Mouse (Mus musculus) adrenal gland, postnatal 36 days (tissue): ENCODE data around the gene Col4a3. TPM values are rescaled to one million over a fixed set of nuclear protein-coding genes. Genes with fewer than 3 reads are reported as not detected.

Experiments used
- DNase-seq, 2 experiments: peaks; one replicate each; pipeline ENCODE4 v3.0.0; 2021; ENCODE audit warnings: mixed read lengths in 1 of 2
- long read RNA-seq, 2 experiments: library from polyadenylated mRNA; stranded (forward); transcript quantifications; one replicate each; pipeline ENCODE4 v2.0.0; 2021; ENCODE audit warnings: borderline sequencing depth in 2 of 2
- total RNA-seq, 2 experiments: library from RNA; stranded (reverse); gene quantifications; 2 replicates each; pipeline ENCODE4 v1.2.3; 2021

Gene Col4a3
- total RNA-seq: 1 to 10 TPM; 2.9 to 4.5 TPM
- long read RNA-seq, experiment 1, partial matches to known transcripts: 1 of 1 reads
- long read RNA-seq, experiment 1, other reads (novel, unspliced or antisense): 0 of 1 reads
- long read RNA-seq, experiment 2: 0 reads

GRCm38 (mm10) chr1:82586713-82587399, at the start of gene Col4a3, which contains the start of gene Col4a4:
TSS of gene Col4a3 (plus strand) at chr1:82586921.
TSS of gene Col4a4 (minus strand) at chr1:82586849.
- DNase-seq: peak; percentile 62 to 68

DNA sequence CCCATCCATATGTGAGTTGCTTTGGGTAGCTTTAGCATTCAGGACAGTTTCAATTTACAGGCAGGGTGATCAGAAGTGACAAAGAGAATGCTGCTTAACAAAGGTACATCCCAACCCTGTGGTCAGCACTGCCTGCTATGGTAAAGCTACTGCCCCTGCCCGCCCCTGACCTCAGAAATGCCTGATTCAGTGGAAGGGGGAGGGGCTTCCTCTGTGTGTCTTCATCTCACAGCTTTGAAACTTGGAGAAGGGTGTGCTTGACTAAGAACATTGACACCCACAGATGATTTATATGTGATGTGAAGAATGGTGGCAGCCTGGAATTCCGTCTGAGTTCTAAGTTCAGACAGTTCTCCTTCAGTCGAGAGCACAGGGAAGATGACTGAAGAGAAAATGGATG, 48.9 kb upstream of the Col4a3 start:
- no peak for DNase-seq

GRCm38 (mm10) chr1:82540056-82540455, 46.7 kb upstream of the Col4a3 start:
- no peak for DNase-seq

DNA sequence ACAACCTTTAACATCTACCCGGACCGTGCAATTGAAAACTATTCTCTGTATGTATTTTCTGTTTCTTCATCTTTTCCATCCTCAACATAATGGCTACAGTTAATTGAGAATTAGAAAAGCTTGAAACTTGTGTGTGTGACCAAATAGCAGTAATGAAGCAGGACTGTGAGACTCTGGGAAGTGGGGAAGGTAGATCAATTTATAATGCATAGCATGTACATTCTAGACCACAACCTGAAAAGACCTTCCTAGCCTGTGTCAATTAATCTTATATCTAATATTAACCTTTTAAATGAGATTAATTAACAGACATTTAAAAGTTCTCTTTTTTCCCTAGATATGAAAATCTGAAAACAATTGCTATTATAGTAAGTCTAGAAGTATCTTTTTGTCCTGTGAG, 42.8 kb upstream of the Col4a3 start:
- no peak for DNase-seq

- no peak for DNase-seq
Observed at GRCm38 (mm10) chr1:82544419-82545185, 42.1 kb upstream of the Col4a3 start.

DNA sequence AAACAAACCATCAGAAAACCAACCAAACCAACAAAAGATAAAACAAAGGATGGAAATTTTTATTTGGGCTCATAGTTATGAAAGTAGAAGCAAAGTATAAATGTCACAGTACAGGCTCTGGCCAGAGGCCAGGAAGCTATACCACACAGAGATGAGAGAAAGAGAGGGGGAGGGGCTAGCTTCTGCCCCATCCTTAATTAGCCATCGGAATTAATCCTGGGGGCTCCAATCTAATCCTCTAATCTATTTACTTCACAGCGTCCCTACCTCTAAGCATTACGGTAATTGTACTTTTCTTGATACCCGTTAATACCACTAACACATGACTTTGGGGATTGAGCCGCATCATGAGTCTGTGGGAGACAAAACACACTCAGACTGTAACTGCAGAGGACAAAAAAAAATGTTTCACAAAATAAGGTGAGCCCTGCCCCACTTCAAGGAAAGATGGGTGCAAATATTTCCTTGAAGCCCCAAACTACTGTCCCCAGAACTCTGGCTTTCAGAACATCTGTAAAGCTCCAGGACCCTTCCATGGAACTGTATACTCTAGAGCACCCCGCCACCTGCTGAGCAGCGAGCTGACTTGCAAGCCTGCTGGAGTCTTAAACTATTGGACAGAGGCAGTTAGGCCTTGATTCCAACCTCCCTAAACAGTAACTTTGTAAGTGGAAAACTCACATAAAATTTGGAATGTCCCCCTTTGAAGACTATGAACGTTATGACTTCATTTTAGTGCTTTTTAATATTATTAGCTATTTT, 41.3 kb upstream of the Col4a3 start:
- DNase-seq: no peak

DNA sequence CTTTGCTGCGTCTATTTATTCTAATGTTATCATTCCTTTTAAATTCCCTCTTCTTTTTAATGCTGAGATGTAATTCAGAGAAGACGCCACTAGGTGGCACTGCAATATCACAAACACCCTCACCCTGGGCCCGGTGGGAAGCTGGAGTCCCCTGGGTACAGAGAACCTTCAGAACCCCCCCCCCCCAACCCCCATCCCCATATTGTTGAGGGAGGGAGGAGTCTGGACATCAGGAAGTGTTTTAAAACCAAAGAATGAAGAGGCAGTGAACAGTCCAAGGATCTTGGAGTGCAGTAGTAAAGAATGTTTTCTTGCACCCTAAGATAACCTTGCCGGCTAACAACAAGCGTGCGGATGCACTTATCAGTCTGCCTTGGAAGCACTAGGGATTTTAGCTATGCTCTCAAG, 32.3 kb upstream of the Col4a3 start:
- peak in 1 of 2 experiments; percentile 37 for DNase-seq

GRCm38 (mm10) chr1:82554889-82555288, 31.8 kb upstream of the Col4a3 start:
- DNase-seq: no peak

DNA sequence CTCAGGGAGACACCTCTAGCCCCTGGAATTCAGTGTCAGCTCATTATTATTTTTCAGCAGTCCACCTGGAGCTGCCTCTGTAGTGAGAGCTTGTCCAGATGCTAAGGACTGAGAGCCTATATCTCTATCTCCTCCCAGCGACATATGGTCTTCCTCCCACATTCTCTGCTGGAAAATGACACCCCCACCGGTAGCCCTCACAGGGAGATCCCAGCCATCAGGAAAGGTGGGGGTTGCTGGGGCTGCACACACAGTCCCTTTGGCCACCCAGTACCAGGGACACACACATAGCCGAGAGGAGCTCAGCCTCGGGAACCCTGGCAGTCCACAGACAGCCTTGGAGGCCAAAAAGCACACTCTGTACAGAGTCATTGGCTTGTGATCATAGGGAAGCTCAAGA, 26.5 kb upstream of the Col4a3 start:
- no peak for DNase-seq

DNA sequence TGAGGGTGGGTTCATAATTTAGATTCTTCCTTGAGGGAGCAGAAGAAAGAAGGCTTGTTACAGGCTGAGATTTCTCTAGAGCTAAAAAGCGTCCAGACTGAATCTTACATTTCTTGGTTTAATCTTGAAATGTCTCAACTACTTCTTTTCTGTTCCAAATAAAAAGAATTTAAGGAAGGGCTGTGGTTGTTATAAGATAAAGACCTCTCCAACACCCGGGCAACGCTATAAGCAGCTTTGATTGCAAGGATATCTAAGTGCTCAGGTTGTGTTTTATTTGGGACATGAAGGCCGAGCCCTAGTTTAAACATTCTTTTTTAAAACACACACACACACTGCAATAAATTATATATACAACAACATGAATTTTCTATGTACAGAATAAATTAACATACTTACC, 17.3 kb upstream of the Col4a3 start:
- DNase-seq: no peak

DNA sequence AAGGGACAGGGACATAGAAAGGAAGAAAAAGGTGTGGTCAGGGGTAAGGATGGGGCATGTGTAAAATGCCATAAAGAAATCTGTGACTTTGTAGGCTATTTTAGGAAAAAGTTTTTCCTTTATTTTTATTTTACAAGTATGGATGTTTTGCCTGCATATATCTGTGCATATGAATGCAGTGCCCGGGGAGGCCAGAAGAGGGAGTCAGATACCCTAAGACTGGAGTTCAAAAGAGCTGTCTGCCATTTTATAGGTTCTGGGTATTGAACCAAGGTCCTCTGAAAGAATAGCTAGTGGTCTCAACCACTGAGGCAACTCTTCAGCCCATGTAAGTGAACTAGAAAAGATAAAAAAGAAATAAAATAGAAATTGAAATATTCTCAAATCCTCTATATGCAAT, 15.0 kb upstream of the Col4a3 start:
- DNase-seq: peak; percentile 31 to 39

- DNase-seq: no peak
Observed at GRCm38 (mm10) chr1:82575681-82576080, 11.0 kb upstream of the Col4a3 start.

DNA sequence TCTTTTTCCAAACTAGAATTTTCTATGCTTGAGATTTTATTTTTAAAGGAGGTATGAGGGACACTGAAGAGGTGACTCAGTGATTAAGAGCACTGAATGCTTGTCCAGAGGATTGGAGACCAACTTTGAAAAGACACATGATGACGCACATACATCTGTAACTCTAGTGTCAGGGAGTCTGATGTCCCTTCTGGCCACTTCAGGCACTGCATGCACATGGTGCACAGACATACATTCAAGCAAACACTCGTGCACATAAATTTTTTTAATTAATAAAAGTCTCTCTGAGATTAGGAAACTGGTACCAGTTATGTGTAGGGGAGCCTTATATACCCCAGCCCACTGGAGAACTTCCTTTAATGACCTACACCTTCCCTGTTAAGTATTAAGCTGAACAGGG, 10.5 kb upstream of the Col4a3 start:
- DNase-seq: no peak

DNA sequence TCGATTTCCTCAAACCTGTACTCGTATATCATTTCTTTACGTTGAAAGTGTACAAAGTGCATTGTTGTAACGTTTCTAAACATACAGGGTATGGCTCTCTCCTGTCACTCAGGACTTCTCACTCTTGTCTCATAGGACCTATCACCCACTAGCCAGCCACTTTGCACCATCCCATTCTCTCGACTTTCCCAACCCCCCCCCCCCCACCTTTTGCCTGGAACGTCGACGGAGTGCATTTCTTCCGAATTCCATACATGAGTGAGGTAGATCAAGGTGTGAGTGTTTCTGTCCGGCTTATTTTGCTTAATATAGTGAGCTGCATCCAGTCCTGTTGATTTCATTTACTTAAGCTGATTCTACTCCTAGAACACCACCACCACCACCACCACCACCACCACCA, 9.4 kb upstream of the Col4a3 start:
- DNase-seq: no peak

DNA sequence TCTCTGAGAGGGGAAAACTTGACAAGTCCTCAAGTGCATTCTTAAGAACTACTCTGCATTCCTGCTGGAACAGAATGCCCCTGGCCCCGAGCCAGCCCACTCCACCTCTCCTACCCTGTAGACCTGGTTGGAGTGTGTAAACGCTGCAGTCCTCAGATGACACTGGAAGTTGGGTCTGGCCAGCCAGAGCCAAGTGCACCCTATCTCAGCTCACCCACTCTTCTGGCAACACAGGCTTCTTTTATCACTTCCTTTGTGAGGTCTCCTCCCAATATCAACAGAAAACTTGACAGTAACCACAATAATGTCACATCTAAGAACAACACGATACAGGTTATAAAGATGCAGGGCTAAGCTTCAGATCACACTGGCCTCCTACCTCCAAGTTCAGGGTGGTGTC, 8.8 kb upstream of the Col4a3 start:
- peak in 1 of 2 experiments; percentile 42 for DNase-seq

- no peak for DNase-seq
Observed at GRCm38 (mm10) chr1:82578320-82578719, 8.4 kb upstream of the Col4a3 start.

DNA sequence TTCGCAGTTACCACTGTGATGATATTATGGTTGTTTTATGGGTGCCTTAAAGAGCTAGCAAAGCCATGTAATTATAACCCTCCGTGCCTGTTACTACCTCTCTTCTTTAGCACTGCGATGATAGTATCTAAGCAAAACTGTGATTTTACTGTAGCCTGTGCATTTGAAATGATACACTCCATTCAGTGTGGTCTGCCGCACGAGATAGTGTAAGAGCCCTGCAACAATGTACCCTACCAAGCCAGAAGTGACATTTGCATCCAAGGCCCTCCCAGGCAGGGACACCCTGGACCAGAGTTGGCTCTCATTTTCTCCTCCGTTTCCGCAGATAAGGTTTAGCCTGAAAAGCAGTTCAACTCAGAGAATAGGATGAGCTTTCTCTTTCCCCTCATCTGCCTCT, 740 bp upstream of the Col4a3 start:
- no peak for DNase-seq

DNA sequence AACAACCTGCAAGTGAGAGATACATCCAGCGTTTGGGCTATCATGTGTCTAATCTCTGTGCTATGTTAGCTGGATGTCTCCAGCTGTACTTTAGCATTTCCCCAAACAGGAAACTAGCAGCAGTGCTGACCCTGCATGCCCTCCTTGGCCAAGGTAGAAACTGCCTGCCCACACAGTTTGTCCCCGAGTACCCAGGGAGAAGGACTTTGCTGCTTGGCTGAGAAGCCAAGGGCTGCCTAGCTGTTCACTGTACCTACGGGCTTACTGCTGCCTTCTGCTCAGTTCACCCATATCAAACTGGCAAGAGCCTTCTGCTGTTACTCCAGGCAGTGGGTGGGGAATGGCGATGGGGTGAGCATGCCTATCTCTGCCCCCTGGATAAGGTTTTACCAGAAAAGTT, 3.5 kb downstream of the Col4a3 start:
- DNase-seq: peak in 1 of 2 experiments; percentile 6

- DNase-seq: peak; percentile 77 to 82
Observed at GRCm38 (mm10) chr1:82596864-82597596, 10.3 kb downstream of the Col4a3 start.

DNA sequence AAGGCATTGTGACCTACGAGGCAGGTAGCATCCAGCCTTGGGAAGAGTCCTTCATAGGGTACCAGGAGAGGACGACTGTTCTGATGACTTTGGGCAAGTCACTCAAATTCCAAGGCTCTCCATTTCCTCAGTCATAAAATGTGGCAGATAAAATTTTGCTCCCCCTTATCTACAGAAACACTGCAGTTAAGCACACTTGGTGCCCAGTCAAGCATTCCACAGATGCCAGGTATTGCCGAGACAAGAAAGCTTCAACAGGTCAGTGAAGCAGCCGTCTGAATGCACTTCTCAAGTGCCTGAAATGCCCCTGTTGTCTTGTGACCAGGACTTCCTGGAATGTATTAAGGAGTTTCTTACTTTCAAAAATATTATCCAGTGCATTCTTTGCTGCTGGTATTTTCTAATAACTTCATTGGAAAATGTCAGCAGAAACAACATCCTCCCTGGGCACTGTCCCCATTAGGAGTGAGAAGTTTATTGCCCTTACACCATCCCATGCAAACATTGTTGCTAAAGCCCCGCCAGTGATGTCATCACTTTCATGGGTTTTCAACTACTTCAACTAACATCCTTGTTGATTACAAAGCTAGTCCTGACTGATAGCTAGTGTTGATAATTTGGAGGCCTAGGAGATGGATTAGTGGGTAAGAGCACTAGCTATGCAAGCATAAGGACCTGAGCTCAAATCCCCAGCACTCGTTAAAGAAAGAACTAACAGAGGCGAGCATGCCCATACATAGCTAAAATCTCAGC, 16.7 kb downstream of the Col4a3 start:
- no peak for DNase-seq

DNA sequence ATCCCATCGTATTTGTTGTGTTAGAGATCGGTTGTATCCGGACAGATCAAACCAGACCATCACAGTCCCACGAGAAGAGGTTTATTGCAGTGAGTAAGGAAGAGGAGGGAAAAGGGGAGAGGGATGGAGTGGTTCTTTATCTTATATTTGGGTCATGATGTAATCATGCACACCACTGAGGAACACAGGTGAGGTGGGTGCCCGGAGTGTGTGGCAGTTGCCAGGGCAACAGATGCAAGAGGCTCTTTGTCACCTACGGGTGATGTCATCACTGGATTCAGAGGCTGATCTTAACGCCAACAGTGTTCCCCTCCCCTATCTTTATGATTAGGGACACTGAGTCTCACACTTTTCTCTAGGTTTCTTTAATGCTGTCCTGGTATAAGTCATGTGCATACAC, 18.6 kb downstream of the Col4a3 start:
- no peak for DNase-seq
